28 mouse cellular contexts compared by ENCODE assay signal in genomic region chr17:70887848-70888247, GRCm38 (mm10). TPM values are rescaled to one million over a fixed set of nuclear protein-coding genes. Genes with fewer than 3 reads are reported as not detected.
DNase-seq lines count a peak whose midpoint lies in the region; ATAC-seq and TF ChIP-seq lines count a peak whose summit lies in the region.
"Had no signal": no experiment of that assay in that cellular context is flagged by ENCODE, and none has a peak within 500 bp of the region (broad histone marks: within the 10 kb centered on the region; RNA-seq: fewer than 3 reads in every experiment).

No protein-coding gene starts in this region.

- H3K4me3 ChIP-seq in stomach, embryonic 14.5 days (ENCODE audit: low read depth, low read length), result no peak overlapping the region
- no peak overlapping the region for H3K4me3 ChIP-seq in stomach, postnatal 0 days (ENCODE audit: low read depth, low read length)
- no peak overlapping the region for H3K4me3 ChIP-seq in stomach, embryonic 16.5 days (replicated peaks; ENCODE audit: low read length)
- H3K4me3 ChIP-seq: embryonic facial prominence, embryonic 10.5 days; embryonic facial prominence, embryonic 15.5 days; forebrain, embryonic 12.5 days; left cerebral cortex, adult 2 months; limb, embryonic 12.5 days; liver, embryonic 15.5 days; midbrain, embryonic 12.5 days had no signal

- TF ChIP-seq EP300 in stomach, postnatal 0 days (optimal IDR thresholded peaks at IDR 0.05), result no peak

- no peaks in the 10 kb centered on the region for H3K4me1 ChIP-seq in stomach, embryonic 14.5 days (ENCODE audit: control insufficient read depth, insufficient read depth, low read length)
- H3K4me1 ChIP-seq in stomach, postnatal 0 days (replicated peaks; ENCODE audit: control insufficient read depth, insufficient read depth), result no peaks in the 10 kb centered on the region
- H3K4me1 ChIP-seq in stomach, embryonic 16.5 days (ENCODE audit: control insufficient read depth, insufficient read depth, low read length), result no peaks in the 10 kb centered on the region
- H3K4me1 ChIP-seq: liver, embryonic 15.5 days had no signal

- H3K9ac ChIP-seq in stomach, embryonic 14.5 days (replicated peaks; ENCODE audit: low read depth, low read length), result no peak overlapping the region
- no peak overlapping the region for H3K9ac ChIP-seq in stomach, postnatal 0 days (ENCODE audit: low read length)
- H3K9ac ChIP-seq in stomach, embryonic 16.5 days (ENCODE audit: low read length), result no peak overlapping the region
- H3K9ac ChIP-seq: embryonic facial prominence, embryonic 15.5 days; forebrain, embryonic 12.5 days; forebrain, postnatal 0 days; limb, embryonic 12.5 days; liver, embryonic 15.5 days; lung, embryonic 14.5 days; midbrain, embryonic 12.5 days had no signal

- no peaks in the 10 kb centered on the region for H3K36me3 ChIP-seq in stomach, embryonic 14.5 days (ENCODE audit: control insufficient read depth, insufficient read depth, low read length)
- no peaks in the 10 kb centered on the region for H3K36me3 ChIP-seq in stomach, postnatal 0 days (ENCODE audit: control insufficient read depth, insufficient read depth, low read length)
- H3K36me3 ChIP-seq in stomach, embryonic 16.5 days (ENCODE audit: control insufficient read depth, insufficient read depth, low read length), result no peaks in the 10 kb centered on the region
- H3K36me3 ChIP-seq: embryonic facial prominence, embryonic 10.5 days; embryonic facial prominence, embryonic 15.5 days; forebrain, embryonic 12.5 days; G1E; limb, embryonic 12.5 days; liver, embryonic 15.5 days; midbrain, embryonic 12.5 days had no signal

- H3K27me3 ChIP-seq in stomach, embryonic 14.5 days (ENCODE audit: control insufficient read depth, insufficient read depth, low read length), result no peaks in the 10 kb centered on the region
- H3K27me3 ChIP-seq in stomach, postnatal 0 days (ENCODE audit: control insufficient read depth, insufficient read depth, low read length), result no peaks in the 10 kb centered on the region
- H3K27me3 ChIP-seq in stomach, embryonic 16.5 days (ENCODE audit: control insufficient read depth, insufficient read depth, low read length), result no peaks in the 10 kb centered on the region
- H3K27me3 ChIP-seq: embryonic facial prominence, embryonic 15.5 days; forebrain, embryonic 12.5 days; limb, embryonic 12.5 days; liver, embryonic 15.5 days; midbrain, embryonic 12.5 days had no signal

- 90% methylated on average over 9 of the region's 9 CpGs for WGBS in stomach, embryonic 14.5 days
- WGBS in stomach, postnatal 0 days, result 89% methylated on average over 9 of the region's 9 CpGs
- 88% methylated on average over 9 of the region's 9 CpGs for WGBS in stomach, embryonic 16.5 days

- TF ChIP-seq CTCF in stomach, postnatal 0 days (IDR thresholded peaks at IDR 0.05; ENCODE audit: low read depth), result no peak

- no peak overlapping the region for H3K27ac ChIP-seq in stomach, embryonic 14.5 days (ENCODE audit: low read length)
- no peak overlapping the region for H3K27ac ChIP-seq in stomach, postnatal 0 days (replicated peaks)
- H3K27ac ChIP-seq in stomach, embryonic 16.5 days (ENCODE audit: low read length), result 0 out of 2 replicates have a peak overlapping the region, but pooled peaks have one; percentile 52
- H3K27ac ChIP-seq: embryonic facial prominence, embryonic 10.5 days; embryonic facial prominence, embryonic 15.5 days; forebrain, embryonic 12.5 days; left cerebral cortex, adult 2 months; limb, embryonic 12.5 days; liver, embryonic 15.5 days; midbrain, embryonic 12.5 days had no signal

- H3K9me3 ChIP-seq in stomach, embryonic 14.5 days (ENCODE audit: control insufficient read depth, low read depth, low read length), result no peaks in the 10 kb centered on the region
- H3K9me3 ChIP-seq in stomach, postnatal 0 days (ENCODE audit: control insufficient read depth, low read length), result no peaks in the 10 kb centered on the region
- H3K9me3 ChIP-seq in stomach, embryonic 16.5 days (replicated peaks; ENCODE audit: control insufficient read depth, low read length), result no peaks in the 10 kb centered on the region
- H3K9me3 ChIP-seq: embryonic facial prominence, embryonic 10.5 days; embryonic facial prominence, embryonic 15.5 days; forebrain, embryonic 12.5 days; limb, embryonic 12.5 days; liver, embryonic 15.5 days; midbrain, embryonic 12.5 days had no signal

- 0 out of 2 replicates have a peak, but pooled peaks have one; percentile 10 for ATAC-seq in stomach, embryonic 14.5 days (ENCODE audit: insufficient number of reproducible peaks, insufficient read depth, low FRiP score, low read depth)
- ATAC-seq in stomach, postnatal 0 days (ENCODE audit: low FRiP score, low TSS enrichment), result no peak
- peak; percentile 76 for ATAC-seq in CD4-positive, CD25-positive, alpha-beta regulatory T cell, adult 4 months
- ATAC-seq in activated CD4-positive, CD25-positive, alpha-beta regulatory T cell, adult 4 months, result peak; percentile 74
- ATAC-seq in stomach, embryonic 16.5 days (ENCODE audit: insufficient read depth, low FRiP score), result no peak
- no peak for ATAC-seq in granulocyte monocyte progenitor cell, adult 5-6 weeks (replicated peaks; ENCODE audit: poor library complexity, severe bottlenecking)
- ATAC-seq: forebrain, postnatal 0 days; hindbrain, embryonic 16.5 days; intestine, embryonic 16.5 days had no signal

- H3K4me2 ChIP-seq in stomach, embryonic 14.5 days (replicated peaks; ENCODE audit: low read depth, low read length), result no peak overlapping the region
- H3K4me2 ChIP-seq in stomach, postnatal 0 days (replicated peaks; ENCODE audit: low read depth), result no peak overlapping the region
- no peak overlapping the region for H3K4me2 ChIP-seq in stomach, embryonic 16.5 days (ENCODE audit: low read depth, low read length)
- H3K4me2 ChIP-seq: embryonic facial prominence, embryonic 15.5 days; forebrain, embryonic 12.5 days; limb, embryonic 12.5 days; liver, embryonic 15.5 days; lung, embryonic 14.5 days; midbrain, embryonic 12.5 days had no signal

- DNase-seq in stomach, postnatal 0 days (ENCODE audit: low spot score), result no peak
- DNase-seq in lung, postnatal 36 days, result no peak
- no peak for DNase-seq in layer of hippocampus, postnatal 25 days (ENCODE audit: extremely low spot score in 1 of 2, low spot score in 1 of 2)
- DNase-seq: adrenal gland, postnatal 36 days; cerebellum, adult 18-20 months; cerebellum, postnatal 10 days; forebrain, postnatal 0 days; gastrocnemius, postnatal 10 days; kidney, adult 8-10 months; kidney, postnatal 10 days; layer of hippocampus, adult 9-11 months; right cerebral cortex, postnatal 25 days had no signal

RNA-seq across cellular contexts. Expression of gene Tgif1, which starts 34.5 kb away (rescaled TPM):
- 65.0 and 66.5 TPM in 2 replicates for polyA plus RNA-seq in stomach, embryonic 14.5 days (2014; fragmentation: Nextera tagmentation; extraction: Ambion mirVana)
- 34.7 and 35.6 TPM in 2 replicates for polyA plus RNA-seq in stomach, postnatal 0 days (2015; fragmentation: Nextera tagmentation; extraction: Ambion mirVana)
- polyA plus RNA-seq in CD4-positive, CD25-positive, alpha-beta regulatory T cell, adult 4 months (2017; shearing (Covaris generic)), result 10 to 100 TPM; 57.4 to 72.4 TPM
- 10 to 100 TPM; 38.4 to 58.2 TPM for polyA plus RNA-seq in activated CD4-positive, CD25-positive, alpha-beta regulatory T cell, adult 4 months (2017; shearing (Covaris generic))
- 56.5 and 60.1 TPM in 2 replicates for polyA plus RNA-seq in stomach, embryonic 16.5 days (2015; fragmentation: Nextera tagmentation; extraction: Ambion mirVana)
- 1 to 10 TPM; 1.9 to 2.3 TPM for total RNA-seq in layer of hippocampus, postnatal 25 days (2021)
- 80.0 and 87.9 TPM in 2 replicates for total RNA-seq in granulocyte monocyte progenitor cell, adult 5-6 weeks (2014; fragmentation: Nextera tagmentation)
- 33.9 and 48.5 TPM in 2 replicates for total RNA-seq in granulocyte monocyte progenitor cell, adult 5-6 weeks (2017)

Comparison
In these comparisons a context has a peak if more than half of its experiments do, and no peak if none do; other contexts are left out.
1. ATAC-seq: peak in stomach, embryonic 14.5 days (single experiment), CD4-positive, CD25-positive, alpha-beta regulatory T cell, adult 4 months (single experiment) and activated CD4-positive, CD25-positive, alpha-beta regulatory T cell, adult 4 months (single experiment); none in stomach, postnatal 0 days (single experiment), stomach, embryonic 16.5 days (single experiment) and granulocyte monocyte progenitor cell, adult 5-6 weeks (single experiment).